Mouse (Mus musculus): ENCODE results near the gene Hcn1. TPM values are rescaled to one million over a fixed set of nuclear protein-coding genes. Genes with fewer than 3 reads are reported as not detected.

The Hcn1 gene
- polyA plus RNA-seq, 1 experiment from 2014 or later: 0.19 TPM

- Histone ChIP-seq H3K4me3 (ENCODE audit: low read depth, low read length) (no peak overlapping the region), H3K9ac (replicated peaks; ENCODE audit: low read depth, low read length) (no peak overlapping the region), H3K27ac (ENCODE audit: low read length) (no peak overlapping the region), H3K4me1 (ENCODE audit: control insufficient read depth, insufficient read depth, low read length) (peaks cover 6% of the 10 kb centered on the region; the same call in 1 of the 2 replicates), H3K4me2 (replicated peaks; ENCODE audit: low read depth, low read length) (no peak overlapping the region), H3K9me3 (ENCODE audit: control insufficient read depth, low read depth, low read length) (no peaks in the 10 kb centered on the region), H3K36me3 (ENCODE audit: control insufficient read depth, insufficient read depth, low read length) (no peaks in the 10 kb centered on the region), H3K27me3 (ENCODE audit: control insufficient read depth, insufficient read depth, low read length) (peaks cover 12% of the 10 kb centered on the region; the same call in 1 of the 2 replicates)
- no peak for ATAC-seq (ENCODE audit: insufficient number of reproducible peaks, insufficient read depth, low FRiP score, low read depth)
- 26% methylated on average over 7 of the region's 7 CpGs for WGBS
Observed at GRCm38 (mm10) chr13:117604073-117604472, 2.0 kb downstream of the Hcn1 start.

- Histone ChIP-seq H3K27me3 (ENCODE audit: control insufficient read depth, insufficient read depth, low read length) (peaks cover 12% of the 10 kb centered on the region; the same call in 1 of the 2 replicates), H3K9me3 (ENCODE audit: control insufficient read depth, low read depth, low read length) (no peaks in the 10 kb centered on the region), H3K4me1 (ENCODE audit: control insufficient read depth, insufficient read depth, low read length) (peaks cover 6% of the 10 kb centered on the region; the same call in 1 of the 2 replicates), H3K4me2 (replicated peaks; ENCODE audit: low read depth, low read length) (no peak overlapping the region), H3K9ac (replicated peaks; ENCODE audit: low read depth, low read length) (no peak overlapping the region), H3K36me3 (ENCODE audit: control insufficient read depth, insufficient read depth, low read length) (no peaks in the 10 kb centered on the region), H3K4me3 (ENCODE audit: low read depth, low read length) (no peak overlapping the region), H3K27ac (ENCODE audit: low read length) (no peak overlapping the region)
- WGBS: 83% methylated on average over 5 of the region's 5 CpGs
- ATAC-seq (ENCODE audit: insufficient number of reproducible peaks, insufficient read depth, low FRiP score, low read depth): no peak
Observed at GRCm38 (mm10) chr13:117604971-117605750, 3.0 kb downstream of the Hcn1 start.

DNA sequence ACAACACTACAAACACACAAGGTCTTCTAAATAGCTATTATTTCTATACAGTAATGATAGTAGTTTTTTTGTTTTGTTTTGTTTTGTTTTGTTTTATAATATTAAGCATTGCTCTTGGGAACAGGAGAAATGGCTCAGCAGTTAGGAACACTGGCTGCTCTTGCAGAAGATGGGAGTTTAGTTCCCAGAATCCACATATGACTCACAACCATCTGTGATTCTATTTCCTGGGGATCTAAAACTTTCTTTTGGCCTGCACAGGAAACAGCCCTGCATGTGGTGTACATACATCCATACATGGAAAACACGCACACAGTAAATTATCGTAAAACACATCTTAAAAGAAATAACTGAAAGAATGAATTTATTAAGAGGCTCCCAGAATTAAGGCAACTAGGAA lies 9.8 kb downstream of the Hcn1 start:
- no peak overlapping the region for H3K27ac ChIP-seq (ENCODE audit: low read length)
- H3K36me3 ChIP-seq (ENCODE audit: control insufficient read depth, insufficient read depth, low read length): no peaks in the 10 kb centered on the region
- WGBS: 95% methylated on average over 2 of the region's 2 CpGs
- H3K27me3 ChIP-seq (ENCODE audit: control insufficient read depth, insufficient read depth, low read length): no peaks in the 10 kb centered on the region
- no peaks in the 10 kb centered on the region for H3K9me3 ChIP-seq (ENCODE audit: control insufficient read depth, low read depth, low read length)
- no peaks in the 10 kb centered on the region for H3K4me1 ChIP-seq (ENCODE audit: control insufficient read depth, insufficient read depth, low read length)
- no peak overlapping the region for H3K9ac ChIP-seq (replicated peaks; ENCODE audit: low read depth, low read length)
- ATAC-seq (ENCODE audit: insufficient number of reproducible peaks, insufficient read depth, low FRiP score, low read depth): no peak
- H3K4me3 ChIP-seq (ENCODE audit: low read depth, low read length): no peak overlapping the region
- no peak overlapping the region for H3K4me2 ChIP-seq (replicated peaks; ENCODE audit: low read depth, low read length)

DNA sequence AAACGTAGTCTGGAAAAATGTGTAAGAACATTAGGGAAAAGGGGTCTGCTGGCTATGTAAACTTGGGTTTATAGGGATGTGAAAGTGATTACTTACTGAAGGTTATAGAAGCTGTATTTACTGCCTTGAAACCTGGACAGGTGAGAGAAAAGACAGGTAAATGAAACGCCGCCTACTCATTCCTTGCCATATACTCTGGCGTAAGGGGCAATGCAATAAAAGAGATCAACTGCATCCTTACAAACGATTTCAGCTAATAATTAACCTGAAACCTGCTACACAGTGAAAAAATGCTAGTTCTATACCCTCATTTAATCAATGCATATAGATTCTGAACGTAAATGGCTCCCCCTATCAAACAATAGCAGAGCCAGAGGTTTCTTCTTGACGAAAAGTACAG lies 17.4 kb downstream of the Hcn1 start:
- Histone ChIP-seq H3K4me3 (ENCODE audit: low read depth, low read length) (no peak overlapping the region), H3K36me3 (ENCODE audit: control insufficient read depth, insufficient read depth, low read length) (no peaks in the 10 kb centered on the region), H3K4me1 (ENCODE audit: control insufficient read depth, insufficient read depth, low read length) (no peaks in the 10 kb centered on the region), H3K27me3 (ENCODE audit: control insufficient read depth, insufficient read depth, low read length) (no peaks in the 10 kb centered on the region), H3K9me3 (ENCODE audit: control insufficient read depth, low read depth, low read length) (no peaks in the 10 kb centered on the region), H3K9ac (replicated peaks; ENCODE audit: low read depth, low read length) (no peak overlapping the region), H3K4me2 (replicated peaks; ENCODE audit: low read depth, low read length) (no peak overlapping the region), H3K27ac (ENCODE audit: low read length) (no peak overlapping the region)
- WGBS: 74% methylated on average over 7 of the region's 7 CpGs
- no peak for ATAC-seq (ENCODE audit: insufficient number of reproducible peaks, insufficient read depth, low FRiP score, low read depth)

- no peak for ATAC-seq (ENCODE audit: insufficient number of reproducible peaks, insufficient read depth, low FRiP score, low read depth)
- Histone ChIP-seq H3K36me3 (ENCODE audit: control insufficient read depth, insufficient read depth, low read length) (no peaks in the 10 kb centered on the region), H3K27ac (ENCODE audit: low read length) (no peak overlapping the region), H3K4me3 (ENCODE audit: low read depth, low read length) (no peak overlapping the region), H3K27me3 (ENCODE audit: control insufficient read depth, insufficient read depth, low read length) (no peaks in the 10 kb centered on the region), H3K4me1 (ENCODE audit: control insufficient read depth, insufficient read depth, low read length) (no peaks in the 10 kb centered on the region), H3K9ac (replicated peaks; ENCODE audit: low read depth, low read length) (no peak overlapping the region), H3K4me2 (replicated peaks; ENCODE audit: low read depth, low read length) (no peak overlapping the region), H3K9me3 (ENCODE audit: control insufficient read depth, low read depth, low read length) (no peaks in the 10 kb centered on the region)
- WGBS: 76% methylated on average over 2 of the region's 2 CpGs
Observed at GRCm38 (mm10) chr13:117657501-117657900, 55.4 kb downstream of the Hcn1 start.

- no peaks in the 10 kb centered on the region for H3K4me1 ChIP-seq (ENCODE audit: control insufficient read depth, insufficient read depth, low read length)
- H3K27ac ChIP-seq (ENCODE audit: low read length): no peak overlapping the region
- no peaks in the 10 kb centered on the region for H3K9me3 ChIP-seq (ENCODE audit: control insufficient read depth, low read depth, low read length)
- no peak for ATAC-seq (ENCODE audit: insufficient number of reproducible peaks, insufficient read depth, low FRiP score, low read depth)
- 83% methylated on average over 17 of the region's 17 CpGs for WGBS
- H3K9ac ChIP-seq (replicated peaks; ENCODE audit: low read depth, low read length): no peak overlapping the region
- H3K36me3 ChIP-seq (ENCODE audit: control insufficient read depth, insufficient read depth, low read length): no peaks in the 10 kb centered on the region
- H3K27me3 ChIP-seq (ENCODE audit: control insufficient read depth, insufficient read depth, low read length): no peaks in the 10 kb centered on the region
- H3K4me2 ChIP-seq (replicated peaks; ENCODE audit: low read depth, low read length): no peak overlapping the region
- no peak overlapping the region for H3K4me3 ChIP-seq (ENCODE audit: low read depth, low read length)
Observed at GRCm38 (mm10) chr13:117658414-117659175, 56.5 kb downstream of the Hcn1 start.

GRCm38 (mm10) chr13:117659511-117659910 lies 57.4 kb downstream of the Hcn1 start:
- Histone ChIP-seq H3K4me1 (ENCODE audit: control insufficient read depth, insufficient read depth, low read length) (no peaks in the 10 kb centered on the region), H3K27ac (ENCODE audit: low read length) (no peak overlapping the region), H3K4me3 (ENCODE audit: low read depth, low read length) (no peak overlapping the region), H3K36me3 (ENCODE audit: control insufficient read depth, insufficient read depth, low read length) (no peaks in the 10 kb centered on the region), H3K27me3 (ENCODE audit: control insufficient read depth, insufficient read depth, low read length) (no peaks in the 10 kb centered on the region), H3K9me3 (ENCODE audit: control insufficient read depth, low read depth, low read length) (no peaks in the 10 kb centered on the region), H3K9ac (replicated peaks; ENCODE audit: low read depth, low read length) (no peak overlapping the region), H3K4me2 (replicated peaks; ENCODE audit: low read depth, low read length) (no peak overlapping the region)
- WGBS: 62% methylated on average over 7 of the region's 7 CpGs
- no peak for ATAC-seq (ENCODE audit: insufficient number of reproducible peaks, insufficient read depth, low FRiP score, low read depth)

DNA sequence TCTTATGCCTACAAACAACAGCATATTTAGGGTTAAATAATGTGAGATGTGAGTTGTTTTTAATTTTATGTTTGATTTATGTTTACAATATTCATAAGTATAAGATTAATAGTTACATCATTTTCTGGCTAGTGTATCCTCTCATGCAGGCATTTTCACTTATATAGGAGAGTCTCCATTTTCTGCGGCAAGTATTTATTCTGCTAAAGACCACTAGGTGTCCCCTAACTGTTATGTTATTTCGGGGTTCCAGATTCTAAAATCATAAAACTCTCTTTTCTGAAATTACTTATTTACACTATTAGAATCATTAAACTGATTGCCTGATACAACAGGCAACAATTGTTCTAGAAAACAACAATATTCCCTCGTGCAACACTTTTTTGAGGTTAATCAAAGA lies 60.5 kb downstream of the Hcn1 start:
- no peak overlapping the region for H3K27ac ChIP-seq (ENCODE audit: low read length)
- ATAC-seq (ENCODE audit: insufficient number of reproducible peaks, insufficient read depth, low FRiP score, low read depth): no peak
- H3K4me1 ChIP-seq (ENCODE audit: control insufficient read depth, insufficient read depth, low read length): no peaks in the 10 kb centered on the region
- no peak overlapping the region for H3K4me3 ChIP-seq (ENCODE audit: low read depth, low read length)
- H3K4me2 ChIP-seq (replicated peaks; ENCODE audit: low read depth, low read length): no peak overlapping the region
- WGBS: 71% methylated on average over 3 of the region's 3 CpGs
- no peaks in the 10 kb centered on the region for H3K9me3 ChIP-seq (ENCODE audit: control insufficient read depth, low read depth, low read length)
- no peaks in the 10 kb centered on the region for H3K27me3 ChIP-seq (ENCODE audit: control insufficient read depth, insufficient read depth, low read length)
- H3K9ac ChIP-seq (replicated peaks; ENCODE audit: low read depth, low read length): no peak overlapping the region
- H3K36me3 ChIP-seq (ENCODE audit: control insufficient read depth, insufficient read depth, low read length): no peaks in the 10 kb centered on the region
